Mouse (Mus musculus): ENCODE data around the gene Snx9.

Snx9 gene

DNA sequence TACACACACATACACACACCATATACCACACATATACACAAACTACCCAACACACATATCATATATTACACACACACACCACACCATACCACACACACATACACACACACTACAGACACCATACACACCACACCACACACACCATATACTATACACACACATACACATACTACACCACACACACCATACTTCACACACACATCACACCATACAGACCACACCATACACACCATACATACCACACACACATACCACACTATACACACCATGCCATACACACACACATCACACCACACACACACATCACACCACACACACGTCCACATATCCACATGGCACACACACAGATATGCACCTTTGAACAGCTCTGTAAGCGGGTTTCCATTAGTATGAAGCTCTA, 34.3 kb upstream of the Snx9 start:
- no peak for DNase-seq (ENCODE audit: low read depth, low spot score)

DNA sequence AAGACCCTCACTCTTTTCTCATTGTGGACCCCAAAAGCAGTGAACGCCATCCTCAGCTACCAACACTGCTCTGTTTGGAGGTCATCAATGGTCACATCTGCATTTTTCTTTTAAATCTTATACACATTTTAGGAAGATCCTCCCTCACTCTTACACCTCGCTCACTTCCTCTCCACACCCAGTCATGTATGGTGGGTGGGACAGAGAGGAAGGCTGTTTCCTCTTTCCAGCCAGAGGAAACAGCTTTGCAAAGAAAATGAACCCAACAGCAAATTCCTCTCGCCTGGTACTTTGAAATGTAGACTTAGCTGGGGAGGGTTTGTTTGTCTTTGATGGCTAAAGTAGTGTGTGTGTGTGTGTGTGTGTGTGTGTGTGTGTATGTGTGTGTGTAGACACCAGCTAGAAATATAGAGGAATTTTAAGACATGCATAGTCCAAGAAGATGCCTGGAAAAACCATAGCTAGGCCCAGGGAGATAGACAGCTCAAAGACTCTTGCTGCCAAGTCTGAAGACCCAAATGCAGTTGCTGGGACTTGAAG, 33.2 kb upstream of the Snx9 start:
- no peak for DNase-seq (ENCODE audit: low read depth, low spot score)

DNA sequence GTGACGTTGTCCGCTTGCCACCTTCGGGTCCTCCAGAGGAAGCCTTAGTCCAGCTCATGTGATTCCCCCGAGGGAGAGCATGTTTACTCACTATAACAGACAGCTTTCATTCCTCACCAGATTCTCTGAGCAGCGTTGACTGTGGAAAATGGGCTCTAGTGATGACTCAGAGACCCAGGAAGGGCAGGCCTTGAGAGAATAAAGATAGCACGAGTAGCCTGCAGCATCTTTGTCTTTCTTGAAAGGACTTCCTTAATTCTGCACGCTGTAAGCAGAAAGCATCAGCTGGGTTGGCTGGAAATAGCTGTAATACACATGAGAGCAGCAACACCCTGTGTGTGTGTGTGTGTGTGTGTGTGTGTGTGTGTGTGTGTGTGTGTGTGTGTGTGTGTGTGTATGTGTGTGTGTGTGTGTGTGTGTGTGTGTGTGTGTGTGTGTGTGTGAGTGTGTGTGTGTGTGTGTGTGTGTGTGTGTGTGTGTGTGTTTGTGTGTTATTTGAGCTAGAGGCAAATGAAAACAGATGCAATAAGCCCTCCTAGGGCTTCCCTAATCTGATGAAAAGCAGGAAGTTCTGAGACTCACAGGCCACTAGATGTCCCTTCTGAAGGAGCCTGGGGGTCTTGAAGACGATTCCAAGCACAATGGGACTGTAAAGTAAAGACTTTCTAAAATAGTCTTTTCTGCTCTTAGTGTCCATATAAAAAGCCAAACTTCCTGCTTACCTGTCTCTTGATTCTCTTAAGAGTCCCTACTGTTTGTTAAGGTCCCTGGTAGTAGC, 27.1 kb upstream of the Snx9 start:
- DNase-seq (ENCODE audit: low read depth, low spot score) = peak; percentile 94

DNA sequence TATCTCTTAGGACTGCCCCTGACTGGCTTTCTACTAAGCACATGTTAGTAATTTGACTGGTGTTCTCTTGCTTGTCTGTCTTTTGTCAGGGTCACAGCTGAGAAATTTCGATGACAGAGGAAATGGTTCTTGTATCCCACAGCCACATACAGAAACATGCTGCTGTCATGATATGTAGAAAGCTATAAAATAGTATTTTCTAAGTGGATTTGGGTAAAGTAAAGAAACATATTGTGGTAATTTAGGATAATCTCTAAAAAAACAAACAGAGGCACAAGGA, 26.5 kb upstream of the Snx9 start:
- DNase-seq (ENCODE audit: low read depth, low spot score) = no peak

DNA sequence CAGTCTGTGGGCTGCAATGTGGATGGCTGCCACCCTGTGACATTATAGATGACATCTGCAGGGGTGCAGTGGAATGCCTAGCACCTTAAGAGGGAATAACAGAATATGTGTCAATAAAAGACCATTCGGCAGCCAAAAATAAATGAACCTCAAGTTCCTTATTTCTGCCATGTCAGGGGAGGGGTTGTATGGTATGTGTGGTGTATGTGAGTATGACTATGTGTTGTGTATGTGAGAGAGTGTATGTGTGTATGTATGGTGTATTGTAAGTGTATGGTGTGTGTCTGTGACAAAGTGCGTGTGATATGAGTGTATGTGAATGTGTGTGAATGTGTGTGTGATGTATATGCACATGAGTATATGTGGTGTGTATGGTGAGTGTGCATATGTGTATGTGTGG, 23.3 kb upstream of the Snx9 start:
- no peak for DNase-seq (ENCODE audit: low read depth, low spot score)

DNA sequence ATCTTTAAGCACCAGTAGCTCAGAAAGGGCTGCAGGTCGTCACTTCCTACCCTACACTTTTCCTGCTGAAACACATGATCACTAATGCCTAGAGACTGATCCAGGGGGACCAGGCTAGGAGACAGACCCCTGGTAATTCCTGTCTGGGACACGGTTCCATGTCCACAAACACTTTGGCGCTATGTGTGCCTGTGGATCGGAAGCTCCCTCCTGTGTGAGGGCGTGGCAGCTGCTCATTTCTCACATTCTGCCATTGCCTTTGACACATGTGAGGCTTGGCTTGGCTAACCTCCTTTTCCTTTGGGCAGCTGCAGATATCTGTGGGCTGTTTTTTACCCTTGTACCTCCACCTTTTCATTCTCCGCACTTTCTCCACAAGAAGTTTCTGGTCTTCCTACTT, 22.0 kb upstream of the Snx9 start:
- DNase-seq (ENCODE audit: low read depth, low spot score) = no peak

DNA sequence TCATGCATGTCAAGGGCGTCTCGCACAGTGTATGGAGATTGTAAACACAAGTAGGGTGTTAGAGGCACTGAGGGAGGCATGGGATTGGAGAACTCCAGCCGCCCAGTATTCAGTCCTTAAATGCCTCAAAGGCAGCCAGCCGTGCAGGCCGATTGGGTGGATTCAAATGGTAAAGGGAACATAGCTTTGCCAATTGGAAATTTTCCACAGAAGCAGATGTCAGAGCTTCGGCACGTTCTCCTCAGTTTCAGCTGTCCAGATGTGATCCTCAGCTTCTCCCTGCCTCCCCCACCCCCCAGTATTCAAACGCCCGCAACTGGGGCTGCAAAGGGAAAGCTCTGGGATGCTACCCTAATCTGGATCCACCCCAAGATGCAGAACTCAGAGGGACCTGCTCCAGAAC, 21.3 kb upstream of the Snx9 start:
- peak; percentile 46 for DNase-seq (ENCODE audit: low read depth, low spot score)

DNA sequence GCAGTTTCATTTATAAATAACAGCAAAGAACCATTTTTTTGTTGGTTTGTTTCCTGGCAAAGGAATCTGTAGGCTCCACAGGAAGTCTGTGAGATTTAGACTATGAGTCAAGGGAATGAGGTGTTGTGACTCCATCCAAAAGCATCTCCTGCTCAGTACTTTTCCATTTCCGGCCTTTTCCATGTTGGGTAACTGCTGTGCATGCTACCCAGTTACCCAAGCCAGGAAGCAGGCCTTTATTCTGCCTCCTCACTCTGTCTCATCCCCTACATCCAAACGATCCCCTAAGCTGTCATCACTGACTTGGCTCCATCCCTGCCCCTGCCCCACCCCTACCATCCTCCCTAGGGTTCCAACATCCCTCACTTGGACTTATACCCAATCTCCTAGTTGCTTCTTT, 18.6 kb upstream of the Snx9 start:
- peak; percentile 99 for DNase-seq (ENCODE audit: low read depth, low spot score)

DNA sequence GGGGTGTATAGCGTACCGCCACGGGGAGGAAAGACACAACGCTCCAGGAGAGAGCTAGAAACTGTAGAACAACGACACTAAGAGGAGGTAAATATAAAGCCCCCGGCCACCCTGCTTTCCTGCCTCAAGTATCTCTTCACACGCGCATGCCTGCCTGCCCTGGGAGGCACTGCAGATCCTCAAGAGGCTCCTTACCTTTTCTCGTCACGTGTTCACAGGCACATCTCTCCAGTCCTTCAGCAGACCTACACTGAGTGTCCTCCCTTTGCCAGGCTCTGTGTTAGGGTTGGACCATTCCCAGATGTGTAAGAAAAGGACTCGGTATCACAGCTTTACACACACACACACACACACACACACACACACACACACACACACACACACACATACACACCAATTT, 18.1 kb upstream of the Snx9 start:
- DNase-seq (ENCODE audit: low read depth, low spot score) = peak; percentile 68

DNA sequence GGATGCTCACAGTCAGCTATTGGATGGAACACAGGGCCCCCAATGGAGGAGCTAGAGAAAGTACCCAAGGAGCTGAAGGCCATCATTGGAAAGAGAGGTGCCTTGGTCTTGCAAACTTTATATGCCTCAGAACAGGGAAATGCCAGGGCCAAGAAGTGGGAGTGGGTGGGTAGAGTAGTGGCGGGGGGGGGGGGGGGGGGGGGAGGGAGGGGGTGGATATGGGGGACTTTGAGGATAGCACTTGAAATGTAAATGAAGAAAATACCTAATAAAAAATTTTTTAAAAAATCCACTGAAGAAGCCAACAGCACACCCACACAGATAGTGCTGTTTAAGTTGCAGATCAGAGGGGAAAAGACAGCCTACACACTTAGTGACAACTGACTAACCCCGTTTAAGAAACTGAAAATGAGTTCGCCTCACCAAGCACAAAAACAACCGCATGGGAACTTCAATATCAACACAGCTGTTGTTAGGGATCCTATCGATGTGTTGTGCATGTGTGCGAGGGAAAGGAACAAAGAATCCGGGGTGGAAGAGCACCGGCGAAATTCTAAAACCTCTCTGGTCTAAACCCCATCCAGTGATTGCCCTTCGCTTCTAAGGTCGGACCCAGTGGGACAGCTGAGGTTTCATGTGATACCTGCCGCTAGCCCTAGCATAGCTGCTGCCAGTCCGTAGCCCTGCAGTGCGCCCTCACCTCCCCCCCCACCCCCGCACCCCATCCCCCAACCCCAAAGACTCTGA, 13.1 kb upstream of the Snx9 start:
- DNase-seq (ENCODE audit: low read depth, low spot score) = no peak

DNA sequence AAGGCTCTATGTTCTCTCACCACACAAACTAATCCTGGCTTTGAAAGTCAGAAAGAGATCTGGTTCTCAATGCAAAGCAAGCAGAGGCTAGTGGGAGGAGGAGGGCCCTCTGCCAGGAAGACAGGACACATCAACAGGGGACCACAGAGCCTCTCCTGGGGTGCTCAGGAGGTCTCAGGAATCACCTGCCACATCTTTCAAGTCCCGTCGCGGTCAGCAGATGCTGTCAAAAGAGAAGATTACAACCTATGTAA, 12.6 kb upstream of the Snx9 start:
- no peak for DNase-seq (ENCODE audit: low read depth, low spot score)

DNA sequence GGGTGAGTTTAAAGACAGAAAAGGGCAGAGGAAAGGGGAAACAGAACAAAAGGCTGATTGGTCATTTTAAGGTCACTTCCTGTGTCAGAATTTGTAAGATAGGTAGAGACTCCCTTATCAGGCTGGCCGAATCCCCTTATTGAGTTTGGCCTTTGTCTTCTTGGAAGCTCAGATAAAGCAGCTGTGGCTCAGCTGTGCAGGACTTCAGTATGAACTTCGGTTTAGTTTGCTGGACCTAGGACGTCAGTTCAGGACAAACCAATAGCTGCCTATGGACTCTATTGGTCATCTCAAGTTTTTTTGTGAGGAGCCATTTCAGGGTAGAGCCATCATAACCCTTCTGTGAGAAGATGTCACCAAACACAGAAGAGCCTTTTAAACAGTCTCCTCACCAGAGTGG, 12.2 kb upstream of the Snx9 start:
- DNase-seq (ENCODE audit: low read depth, low spot score) = no peak

DNA sequence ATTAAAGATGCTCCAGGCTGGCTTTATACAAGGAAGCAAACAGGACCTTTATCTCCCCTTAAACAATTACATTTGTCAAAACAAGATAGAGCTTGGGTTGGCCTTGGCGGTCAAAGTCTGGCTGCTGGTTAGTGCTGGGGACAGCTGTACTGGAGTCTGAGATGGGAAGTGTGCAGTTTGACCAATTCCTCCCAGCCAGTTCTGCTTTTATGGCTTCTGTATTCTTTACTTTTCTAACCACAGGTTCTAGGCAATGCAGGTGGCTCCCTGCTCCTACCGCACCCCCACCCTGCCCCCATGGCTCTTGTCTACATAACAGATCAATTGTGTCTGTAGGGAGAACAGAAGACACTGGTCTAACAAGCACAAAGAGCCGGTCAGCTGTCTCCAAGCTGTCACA, 11.2 kb upstream of the Snx9 start:
- no peak for DNase-seq (ENCODE audit: low read depth, low spot score)

DNA sequence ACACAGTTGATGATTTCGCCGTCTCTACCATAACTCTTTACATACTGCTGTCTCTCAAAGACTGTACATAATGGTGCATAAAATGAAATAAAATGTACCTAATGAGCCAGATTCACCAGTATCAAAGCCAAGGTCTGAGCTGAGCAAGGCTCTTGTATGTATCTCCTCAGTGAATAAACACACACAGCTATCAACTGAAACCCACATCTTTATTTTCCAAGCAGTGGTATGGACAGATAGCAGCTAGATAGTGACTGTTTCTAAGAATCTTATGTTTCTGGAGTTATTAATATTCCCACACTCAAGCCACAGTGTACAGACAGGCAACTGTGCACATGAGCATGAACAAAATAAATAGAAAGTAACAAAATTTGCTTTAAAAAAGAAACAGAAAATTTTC, 10.7 kb upstream of the Snx9 start:
- DNase-seq (ENCODE audit: low read depth, low spot score) = no peak

DNA sequence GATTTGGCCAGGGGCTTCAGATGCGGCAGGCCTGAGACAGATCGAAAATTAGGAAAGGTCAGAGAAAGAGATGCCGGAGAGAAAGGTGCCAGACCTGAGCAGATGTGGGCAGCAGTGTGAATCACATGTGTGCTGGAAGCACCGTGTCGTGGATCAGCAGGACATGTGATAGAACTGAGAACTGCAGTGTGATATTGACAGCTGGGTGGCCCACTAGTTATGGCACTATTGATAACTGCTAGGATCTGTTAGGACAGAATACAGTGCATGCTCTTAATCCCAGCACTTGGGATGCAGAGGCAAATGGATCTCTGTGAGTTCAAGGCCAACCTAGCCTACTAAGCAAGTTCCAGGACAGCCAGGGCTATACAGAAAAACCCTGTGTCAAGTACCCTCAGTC, 10.3 kb upstream of the Snx9 start:
- no peak for DNase-seq (ENCODE audit: low read depth, low spot score)

DNA sequence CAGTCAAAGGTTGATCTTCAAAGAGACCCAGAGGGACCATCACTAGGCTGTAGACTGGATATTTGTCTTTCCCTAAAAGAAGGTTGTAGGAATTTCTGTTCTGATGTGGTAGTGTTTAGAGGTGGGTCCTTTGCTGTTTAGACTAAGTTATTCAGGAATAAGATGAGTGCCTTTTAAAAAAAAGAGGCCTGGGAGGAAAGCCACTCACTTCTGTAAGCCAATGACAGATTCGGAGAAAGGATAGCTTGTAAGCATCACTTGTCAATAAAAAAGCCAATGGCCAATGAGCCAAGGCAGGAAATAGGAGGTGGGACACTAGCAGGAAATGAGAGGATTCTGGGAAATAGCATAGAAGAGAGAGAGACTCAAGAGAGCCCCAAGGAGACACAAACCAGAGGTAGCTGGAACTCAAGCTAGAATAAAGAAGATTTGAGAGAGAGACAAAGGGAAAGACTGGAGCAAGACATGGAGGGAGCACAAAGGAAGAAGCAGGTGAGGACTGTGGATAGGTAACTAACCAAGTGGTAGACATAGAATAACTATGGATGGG, 9.8 kb upstream of the Snx9 start:
- DNase-seq (ENCODE audit: low read depth, low spot score) = no peak

DNA sequence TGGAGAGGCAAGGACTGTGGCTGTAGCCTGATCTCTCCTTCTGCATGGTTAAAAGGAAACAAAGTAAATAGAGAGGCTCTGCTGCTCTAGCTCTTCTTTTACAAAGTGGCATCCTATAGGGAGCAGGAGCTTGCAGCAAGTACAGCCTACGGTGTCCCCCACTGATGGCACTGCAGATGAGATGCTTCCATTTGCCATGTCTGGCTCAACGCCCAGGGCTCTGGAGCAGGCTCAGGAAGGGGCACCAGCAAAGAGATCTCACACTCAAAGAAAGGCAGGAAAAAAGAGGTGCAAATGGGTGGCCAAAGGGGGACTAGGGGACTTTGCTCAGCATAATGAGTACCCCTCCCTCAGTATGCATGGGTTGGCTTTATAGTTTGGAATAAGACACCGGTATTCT, 7.0 kb upstream of the Snx9 start:
- DNase-seq (ENCODE audit: low read depth, low spot score) = no peak

DNA sequence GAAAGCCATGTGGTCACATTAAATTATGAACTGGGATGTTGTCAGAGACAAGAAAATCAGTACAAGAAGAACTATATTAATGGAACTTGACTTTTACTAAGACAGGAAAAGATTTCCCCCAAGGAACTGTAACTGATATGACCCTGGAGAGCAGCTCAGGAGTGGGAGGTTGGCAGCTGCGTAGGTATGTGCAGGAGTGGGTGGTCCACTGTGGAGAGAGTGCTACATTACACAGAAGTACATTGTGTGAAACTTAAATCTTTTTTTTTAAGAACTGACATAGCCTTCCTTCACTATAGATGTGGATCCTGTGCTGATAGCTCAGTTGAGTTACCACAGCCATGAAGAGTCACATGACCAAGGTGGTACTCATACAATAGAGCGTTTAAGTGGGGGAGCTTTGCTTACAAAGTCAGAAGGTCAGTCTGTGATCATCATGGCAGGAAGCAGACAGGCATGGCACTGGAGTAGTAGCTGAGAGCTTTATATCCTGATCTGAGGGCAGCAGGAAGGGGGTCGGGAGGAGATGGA, 6.3 kb upstream of the Snx9 start:
- no peak for DNase-seq (ENCODE audit: low read depth, low spot score)

DNA sequence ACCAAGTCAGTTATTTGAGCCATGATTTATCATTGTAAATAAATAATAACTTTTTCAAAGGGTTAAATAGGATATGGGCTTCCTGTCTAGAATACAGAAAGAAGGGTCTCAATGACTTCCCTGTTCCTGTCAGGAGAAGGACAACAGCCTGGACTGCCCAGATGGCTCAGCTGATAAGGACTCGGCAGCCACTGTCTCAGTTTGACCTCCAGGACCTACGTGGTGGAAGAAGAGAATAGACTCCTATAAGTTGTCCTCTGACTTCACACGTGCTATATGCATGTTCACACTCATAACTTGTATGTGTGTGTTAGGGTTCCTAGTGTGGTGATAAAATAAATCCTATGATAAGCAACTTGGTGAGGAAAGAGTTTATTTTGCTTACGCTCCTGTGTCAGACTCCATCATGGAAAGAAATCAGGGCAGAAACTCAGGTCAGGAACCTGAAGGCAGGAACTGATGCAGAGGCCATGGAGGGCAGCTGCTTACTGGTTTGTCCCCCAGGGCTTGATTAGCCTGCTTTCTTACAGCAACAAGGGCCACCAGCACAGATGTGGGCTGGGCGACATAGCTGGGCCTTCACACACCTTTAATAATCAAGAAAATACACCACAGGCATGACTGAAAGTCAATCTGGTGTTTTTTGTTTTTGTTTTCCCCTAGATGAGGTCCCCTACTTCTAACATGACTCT, 1.4 kb upstream of the Snx9 start:
- peak; percentile 35 for DNase-seq (ENCODE audit: low read depth, low spot score)

DNA sequence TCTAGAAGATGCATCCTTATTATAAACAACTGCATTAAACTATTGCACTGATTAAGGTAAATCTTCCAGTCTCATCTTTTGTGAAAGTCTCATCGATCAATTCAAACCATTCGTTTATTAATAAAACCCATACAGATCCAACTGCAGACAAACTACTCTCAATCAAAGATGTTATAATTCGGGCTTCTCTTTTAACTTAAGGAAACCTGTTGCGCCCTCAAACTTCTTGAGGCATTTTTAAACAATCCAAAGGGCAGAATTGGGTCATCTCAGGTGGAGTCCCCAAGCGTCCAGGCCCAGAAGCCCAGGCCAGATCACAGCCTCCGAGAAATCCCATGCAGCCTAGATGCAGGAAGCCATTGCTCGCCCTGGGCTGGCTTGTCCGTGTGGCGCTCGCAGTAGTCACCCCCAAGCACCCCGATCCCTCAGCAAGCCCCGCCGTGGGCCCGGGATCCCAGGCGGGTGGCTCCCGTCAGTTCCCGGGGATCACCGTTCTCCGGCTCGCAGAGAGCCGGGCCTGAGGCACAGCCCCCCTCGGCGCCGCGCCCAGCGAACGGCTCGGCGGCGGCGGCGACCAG, 490 bp upstream of the Snx9 start:
- DNase-seq (ENCODE audit: low read depth, low spot score) = peak; percentile 64

DNA sequence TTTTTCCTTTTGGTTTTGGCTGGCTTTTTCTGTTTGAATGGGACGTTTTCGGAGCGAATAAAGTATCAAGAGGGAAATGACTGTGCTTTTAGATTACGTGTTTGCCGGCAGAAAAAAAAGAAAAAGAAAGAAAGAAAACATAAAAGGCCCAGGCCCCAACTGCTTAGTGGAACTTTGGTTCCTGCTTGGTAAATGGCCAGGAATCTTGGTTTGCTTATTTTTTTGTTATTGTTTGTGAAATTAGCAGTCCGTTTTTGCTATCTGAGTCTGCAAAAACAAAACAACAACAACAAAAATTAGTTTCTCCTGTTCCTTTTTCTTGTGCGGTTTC, 779 bp downstream of the Snx9 start:
- peak; percentile 56 for DNase-seq (ENCODE audit: low read depth, low spot score)

DNA sequence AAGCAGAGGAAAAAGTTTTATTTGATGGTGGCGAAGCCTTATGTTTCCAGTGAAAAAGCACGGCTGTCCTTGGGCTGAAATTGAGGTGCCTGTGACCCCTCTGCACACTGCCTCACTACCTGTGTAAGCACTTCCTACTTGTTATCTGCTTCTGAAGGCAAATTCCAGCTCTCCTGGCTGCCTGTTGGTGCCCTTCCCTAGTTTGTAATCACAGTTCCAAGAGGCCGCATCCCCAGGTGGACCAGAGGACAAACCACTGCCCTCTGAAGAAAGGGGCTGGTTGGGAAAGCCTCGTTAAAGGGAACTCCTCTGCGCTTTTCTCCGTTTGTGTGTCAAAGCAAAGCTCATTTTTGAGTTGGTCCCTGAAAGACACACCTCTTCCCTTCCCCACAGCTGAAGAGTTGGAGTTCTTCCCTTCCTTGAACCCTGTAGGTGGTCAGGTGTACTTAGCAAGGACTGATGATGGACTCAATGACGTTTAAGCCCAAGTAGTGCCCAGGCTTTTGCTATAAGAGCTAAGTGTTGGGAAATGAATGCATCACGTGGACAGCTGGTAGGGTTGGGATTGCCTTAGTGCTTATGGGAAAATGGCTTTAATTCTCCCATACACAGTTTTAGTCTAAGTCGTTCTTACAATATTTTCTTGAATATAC, 2.0 kb downstream of the Snx9 start:
- DNase-seq (ENCODE audit: low read depth, low spot score) = peak; percentile 34
